In genomic region chr12:109456531-109457202, GRCm38 (mm10) we compare ENCODE assay signal across 10 mouse cellular contexts. TPM values are rescaled to one million over a fixed set of nuclear protein-coding genes. Genes with fewer than 3 reads are reported as not detected.
DNase-seq lines count a peak whose midpoint lies in the region; ATAC-seq and TF ChIP-seq lines count a peak whose summit lies in the region.
"Had no signal": no experiment of that assay in that cellular context is flagged by ENCODE, and none has a peak within 500 bp of the region (broad histone marks: within the 10 kb centered on the region; RNA-seq: fewer than 3 reads in every experiment).

No protein-coding gene starts in this region.

- no peaks in the 10 kb centered on the region for H3K9me3 ChIP-seq in forebrain, embryonic 11.5 days (ENCODE audit: control insufficient read depth, low read length)
- no peaks in the 10 kb centered on the region for H3K9me3 ChIP-seq in forebrain, postnatal 0 days (ENCODE audit: low read length)
- no peaks in the 10 kb centered on the region for H3K9me3 ChIP-seq in lung, embryonic 16.5 days (ENCODE audit: control insufficient read depth, low read length)
- H3K9me3 ChIP-seq in limb, embryonic 15.5 days, result no peaks in the 10 kb centered on the region
- H3K9me3 ChIP-seq in stomach, embryonic 16.5 days (replicated peaks; ENCODE audit: control insufficient read depth, low read length), result no peaks in the 10 kb centered on the region

- H3K4me3 ChIP-seq in forebrain, embryonic 11.5 days (ENCODE audit: low read depth, low read length), result no peak overlapping the region
- H3K4me3 ChIP-seq in forebrain, postnatal 0 days (ENCODE audit: low read depth, low read length), result no peak overlapping the region
- no peak overlapping the region for H3K4me3 ChIP-seq in lung, embryonic 16.5 days (ENCODE audit: low read length)
- 0 out of 2 replicates have a peak overlapping the region, but pooled peaks have one; percentile 56 for H3K4me3 ChIP-seq in limb, embryonic 15.5 days
- H3K4me3 ChIP-seq in stomach, embryonic 16.5 days (replicated peaks; ENCODE audit: low read length), result 0 out of 2 replicates have a peak overlapping the region, but pooled peaks have one; percentile 1

- peak overlapping the region; percentile 6; the same call in 1 of the 2 replicates for H3K9ac ChIP-seq in forebrain, embryonic 11.5 days (ENCODE audit: low read length)
- no peak overlapping the region for H3K9ac ChIP-seq in forebrain, postnatal 0 days
- 0 out of 2 replicates have a peak overlapping the region, but pooled peaks have one; percentile 21 for H3K9ac ChIP-seq in lung, embryonic 16.5 days (ENCODE audit: low read length)
- H3K9ac ChIP-seq in limb, embryonic 15.5 days, result no peak overlapping the region
- H3K9ac ChIP-seq in stomach, embryonic 16.5 days (ENCODE audit: low read length), result peak overlapping the region; percentile 23; the same call in 1 of the 2 replicates

- H3K4me1 ChIP-seq in forebrain, embryonic 11.5 days (replicated peaks; ENCODE audit: control insufficient read depth, insufficient read depth, low read length), result peaks cover 52% of the 10 kb centered on the region
- H3K4me1 ChIP-seq in forebrain, postnatal 0 days (ENCODE audit: insufficient read depth), result peaks cover 3% of the 10 kb centered on the region; the same call in 1 of the 2 replicates
- H3K4me1 ChIP-seq in lung, embryonic 16.5 days (replicated peaks; ENCODE audit: control insufficient read depth, insufficient read depth, low read length), result peaks cover 34% of the 10 kb centered on the region
- H3K4me1 ChIP-seq in limb, embryonic 15.5 days, result peaks cover 71% of the 10 kb centered on the region
- peaks cover 32% of the 10 kb centered on the region for H3K4me1 ChIP-seq in stomach, embryonic 16.5 days (ENCODE audit: control insufficient read depth, insufficient read depth, low read length)

- no peak for TF ChIP-seq CTCF in forebrain, postnatal 0 days (IDR thresholded peaks at IDR 0.05; ENCODE audit: low read depth)

- no peak for ATAC-seq in forebrain, embryonic 11.5 days (replicated peaks; ENCODE audit: low FRiP score)
- ATAC-seq in forebrain, postnatal 0 days, result no peak
- no peak for ATAC-seq in lung, embryonic 16.5 days (ENCODE audit: low read depth)
- ATAC-seq in limb, embryonic 15.5 days (ENCODE audit: insufficient number of reproducible peaks, low FRiP score, low TSS enrichment, low read depth), result no peak
- no peak for ATAC-seq in stomach, embryonic 16.5 days (ENCODE audit: insufficient read depth, low FRiP score)

- H3K27ac ChIP-seq in forebrain, embryonic 11.5 days (ENCODE audit: low read depth, low read length), result peak overlapping the region; percentile 58; the same call in 1 of the 2 replicates
- H3K27ac ChIP-seq in forebrain, postnatal 0 days (ENCODE audit: low read depth, low read length), result no peak overlapping the region
- H3K27ac ChIP-seq in lung, embryonic 16.5 days (ENCODE audit: low read length), result no peak overlapping the region; the same call in 1 of the 2 replicates
- peak overlapping the region; percentile 33; the same call in 1 of the 2 replicates for H3K27ac ChIP-seq in limb, embryonic 15.5 days
- no peak overlapping the region for H3K27ac ChIP-seq in stomach, embryonic 16.5 days (ENCODE audit: low read length)

- H3K4me2 ChIP-seq in forebrain, embryonic 11.5 days (ENCODE audit: low read depth, low read length, severe bottlenecking), result peak overlapping the region; percentile 29; the same call in 1 of the 2 replicates
- no peak overlapping the region for H3K4me2 ChIP-seq in forebrain, postnatal 0 days (ENCODE audit: low read depth)
- H3K4me2 ChIP-seq in lung, embryonic 16.5 days (ENCODE audit: low read depth, low read length), result peak overlapping the region; percentile 95; the same call in 1 of the 2 replicates
- peak overlapping the region; percentile 88; the same call in 1 of the 2 replicates for H3K4me2 ChIP-seq in limb, embryonic 15.5 days
- peak overlapping the region; percentile 85; the same call in 1 of the 2 replicates for H3K4me2 ChIP-seq in stomach, embryonic 16.5 days (ENCODE audit: low read depth, low read length)

- no peaks in the 10 kb centered on the region for H3K36me3 ChIP-seq in forebrain, embryonic 11.5 days (ENCODE audit: control insufficient read depth, insufficient read depth, low read length)
- no peaks in the 10 kb centered on the region for H3K36me3 ChIP-seq in forebrain, postnatal 0 days (ENCODE audit: insufficient read depth)
- H3K36me3 ChIP-seq in lung, embryonic 16.5 days (ENCODE audit: control insufficient read depth, insufficient read depth, low read length), result no peaks in the 10 kb centered on the region
- H3K36me3 ChIP-seq in limb, embryonic 15.5 days, result no peaks in the 10 kb centered on the region; the same call in 1 of the 2 replicates
- no peaks in the 10 kb centered on the region for H3K36me3 ChIP-seq in stomach, embryonic 16.5 days (ENCODE audit: control insufficient read depth, insufficient read depth, low read length)

- peak; percentile 53 for DNase-seq in forebrain, embryonic 11.5 days (ENCODE audit: low spot score)
- no peak for DNase-seq in forebrain, postnatal 0 days
- no peak for DNase-seq in lung, postnatal 10 days
- DNase-seq in right cerebral cortex, adult 18-20 months, result no peak
- no peak for DNase-seq in urinary bladder, postnatal 4 days (ENCODE audit: low spot score in 2 of 2)
- DNase-seq: cerebellum, postnatal 25 days; retina, postnatal 1 day had no signal

- WGBS in forebrain, embryonic 11.5 days, result 17% methylated on average over 9 of the region's 9 CpGs
- 28% methylated on average over 9 of the region's 9 CpGs for WGBS in forebrain, postnatal 0 days
- 24% methylated on average over 9 of the region's 9 CpGs for WGBS in lung, embryonic 16.5 days
- 21% methylated on average over 9 of the region's 9 CpGs for WGBS in limb, embryonic 15.5 days
- WGBS in stomach, embryonic 16.5 days, result 28% methylated on average over 9 of the region's 9 CpGs

- H3K27me3 ChIP-seq in forebrain, embryonic 11.5 days (ENCODE audit: control insufficient read depth, insufficient read depth, low read length), result peaks cover 40% of the 10 kb centered on the region
- peaks cover 63% of the 10 kb centered on the region for H3K27me3 ChIP-seq in forebrain, postnatal 0 days (ENCODE audit: insufficient read depth, low read length)
- H3K27me3 ChIP-seq in lung, embryonic 16.5 days (ENCODE audit: control insufficient read depth, insufficient read depth, low read depth, low read length), result peaks cover 25% of the 10 kb centered on the region
- H3K27me3 ChIP-seq in limb, embryonic 15.5 days, result peaks cover 58% of the 10 kb centered on the region
- peaks cover 44% of the 10 kb centered on the region for H3K27me3 ChIP-seq in stomach, embryonic 16.5 days (ENCODE audit: control insufficient read depth, insufficient read depth, low read length)

RNA-seq across cellular contexts. Expression of gene Dlk1, which starts 4.0 kb away (rescaled TPM):
- 169 and 191 TPM in 2 replicates for polyA plus RNA-seq in forebrain, embryonic 11.5 days (2014; fragmentation: Nextera tagmentation; extraction: Ambion mirVana)
- total RNA-seq in forebrain, postnatal 0 days (2014; rRNA removed), result 16.5 and 35.8 TPM in 2 replicates
- 12.6 and 18.8 TPM in 2 replicates for polyA plus RNA-seq in forebrain, postnatal 0 days (2015; fragmentation: Nextera tagmentation; extraction: Ambion mirVana)
- 702 and 746 TPM in 2 replicates for polyA plus RNA-seq in lung, embryonic 16.5 days (2015; fragmentation: Nextera tagmentation; extraction: Ambion mirVana)
- polyA plus RNA-seq in limb, embryonic 15.5 days (2015; fragmentation: Nextera tagmentation; extraction: Ambion mirVana), result 599 and 855 TPM in 2 replicates
- polyA plus RNA-seq in stomach, embryonic 16.5 days (2015; fragmentation: Nextera tagmentation; extraction: Ambion mirVana), result 449 and 542 TPM in 2 replicates

Comparison
In these comparisons a context has a peak if more than half of its experiments do, and no peak if none do; other contexts are left out.
1. H3K27ac ChIP-seq: peak in forebrain, embryonic 11.5 days (single experiment) and limb, embryonic 15.5 days (single experiment); none in forebrain, postnatal 0 days (single experiment), lung, embryonic 16.5 days (single experiment) and stomach, embryonic 16.5 days (single experiment).
2. H3K9ac ChIP-seq: peak in forebrain, embryonic 11.5 days (single experiment), lung, embryonic 16.5 days (single experiment) and stomach, embryonic 16.5 days (single experiment); none in forebrain, postnatal 0 days (single experiment) and limb, embryonic 15.5 days (single experiment).
3. H3K4me3 ChIP-seq: peak in limb, embryonic 15.5 days (single experiment) and stomach, embryonic 16.5 days (single experiment); none in forebrain, embryonic 11.5 days (single experiment), forebrain, postnatal 0 days (single experiment) and lung, embryonic 16.5 days (single experiment).